Mouse (Mus musculus) E14TG2a.4 (cell line): ENCODE data around the gene Pax5.
A peak's percentile ranks its signal among the peaks of the same experiment; 100 is the strongest.

Experiments
- H3K27me3 ChIP-seq: 2 replicates; pipeline ENCODE4 v1.6.1; 2014; ENCODE audit warnings: low read length, control low read depth; ENCODE audit not compliant: insufficient read depth
- H3K36me3 ChIP-seq: 2 replicates; pipeline ENCODE4 v1.6.1; 2014; ENCODE audit warnings: low read length, control low read depth; ENCODE audit not compliant: insufficient read depth
- H3K4me1 ChIP-seq: replicated peaks from 2 replicates; pipeline ENCODE4 v1.6.1; 2014; ENCODE audit warnings: low read depth, low read length, control low read depth
- H3K4me3 ChIP-seq: replicated peaks from 2 replicates; pipeline ENCODE4 v1.5.1; 2014; ENCODE audit warnings: mild to moderate bottlenecking, low read length
- H3K9me3 ChIP-seq: 2 replicates; pipeline ENCODE4 v1.6.1; 2014; ENCODE audit warnings: low read length, control low read depth
- CTCF ChIP-seq: conservative IDR thresholded peaks from 2 replicates; pipeline ENCODE4 v1.5.1; 2014; ENCODE audit warnings: low read length
- NANOG ChIP-seq: IDR thresholded peaks from 2 replicates; pipeline ENCODE4 v1.6.1; 2014; ENCODE audit warnings: borderline replicate concordance, low read length, mixed read lengths
- POU5F1 ChIP-seq: IDR thresholded peaks from 2 replicates; pipeline ENCODE4 v1.6.1; 2014; ENCODE audit warnings: low read length, borderline replicate concordance

Pax5 gene

DNA sequence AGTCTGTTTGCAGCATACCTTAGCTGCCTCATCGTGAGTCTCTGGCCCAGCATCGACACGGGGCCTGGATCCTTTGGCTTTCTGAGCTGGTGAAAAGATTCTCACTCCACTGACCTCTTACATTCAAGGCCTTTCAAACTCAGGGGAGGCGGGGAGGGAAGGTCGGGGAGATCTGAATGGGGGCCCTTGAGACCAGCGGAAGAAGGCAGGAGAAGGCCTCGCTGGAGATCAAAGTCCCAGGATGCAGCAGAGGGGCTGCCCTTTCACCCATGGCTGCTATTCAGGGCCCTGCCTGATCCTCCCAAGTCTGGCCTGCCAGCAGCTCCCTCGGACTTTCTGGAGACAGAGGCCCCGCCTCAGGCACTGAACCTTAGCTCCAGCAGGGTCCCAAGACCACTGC is 36.6 kb downstream of the Pax5 start:
- no peaks in the 10 kb centered on the region for H3K9me3 ChIP-seq

DNA sequence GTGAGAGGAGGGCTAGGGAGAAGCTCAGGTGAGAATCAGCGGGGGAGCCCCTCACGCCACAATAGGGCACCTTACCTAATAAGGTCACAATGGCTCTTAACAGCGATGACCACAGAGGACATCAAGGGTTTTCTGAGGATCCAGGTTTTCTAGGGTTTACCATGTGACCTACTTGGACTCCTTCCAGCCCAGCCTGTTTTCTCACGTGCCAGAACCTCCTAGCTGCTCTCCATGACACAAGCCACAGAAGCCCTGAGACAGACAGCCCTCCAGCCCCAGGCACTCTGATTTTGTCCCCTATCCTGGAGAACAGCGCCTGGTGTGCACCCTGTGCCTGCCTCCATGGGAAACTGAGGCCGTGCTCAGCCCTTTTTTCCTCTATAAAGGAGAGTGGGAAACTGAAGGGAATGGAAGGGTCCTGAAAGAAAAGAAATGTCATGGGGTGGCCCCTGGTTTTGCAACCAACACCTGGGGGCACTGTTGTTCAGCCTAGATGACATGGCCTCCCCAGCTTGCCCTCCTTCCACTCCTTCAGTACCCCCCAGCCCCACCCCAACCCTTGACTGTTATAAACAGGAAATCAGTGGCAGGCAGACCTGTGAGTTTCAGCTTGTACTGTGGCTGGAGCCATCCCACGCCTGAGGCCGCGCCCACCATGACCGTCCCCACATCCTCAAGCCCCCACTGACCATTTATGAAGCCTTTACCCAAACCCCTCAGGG is 37.9 kb downstream of the Pax5 start:
- TF ChIP-seq POU5F1 (no peak), CTCF (no peak), NANOG (no peak)
- Histone ChIP-seq H3K9me3 (no peaks in the 10 kb centered on the region), H3K4me1 (peaks cover 15% of the 10 kb centered on the region), H3K4me3 (no peak overlapping the region), H3K36me3 (no peaks in the 10 kb centered on the region), H3K27me3 (peaks cover 59% of the 10 kb centered on the region)

More for the DNA sequence above, 36.6 kb downstream of the Pax5 start:
- no peak for TF ChIP-seq POU5F1
- TF ChIP-seq CTCF, result no peak
- no peak for TF ChIP-seq NANOG
- Histone ChIP-seq H3K4me3 (no peak overlapping the region), H3K4me1 (peaks cover 2% of the 10 kb centered on the region), H3K36me3 (no peaks in the 10 kb centered on the region), H3K27me3 (peaks cover 50% of the 10 kb centered on the region)

DNA sequence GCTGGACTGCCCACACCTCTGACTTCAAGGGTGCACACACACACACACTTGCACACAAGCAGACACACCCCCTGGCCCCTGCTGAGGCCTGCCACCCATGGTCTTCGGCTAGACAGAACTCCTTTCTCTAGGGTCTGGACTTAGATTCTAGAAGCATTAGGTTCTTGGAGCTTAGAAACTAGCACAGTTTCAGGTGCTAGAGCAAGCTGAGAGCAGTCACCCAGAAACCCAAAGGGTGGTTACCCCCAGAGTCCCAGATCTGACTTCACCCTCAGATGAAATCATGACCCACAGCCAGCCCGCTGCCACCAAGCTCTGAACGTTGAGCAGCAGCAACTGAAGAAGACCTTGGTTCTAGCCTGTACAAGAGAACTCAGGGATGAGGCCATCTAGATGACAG is 38.8 kb downstream of the Pax5 start:
- no peaks in the 10 kb centered on the region for H3K9me3 ChIP-seq
- H3K36me3 ChIP-seq, result no peaks in the 10 kb centered on the region
- H3K4me1 ChIP-seq, result peaks cover 24% of the 10 kb centered on the region
- peaks cover 58% of the 10 kb centered on the region for H3K27me3 ChIP-seq
- H3K4me3 ChIP-seq, result no peak overlapping the region
- TF ChIP-seq POU5F1 (no peak), CTCF (no peak), NANOG (no peak)

DNA sequence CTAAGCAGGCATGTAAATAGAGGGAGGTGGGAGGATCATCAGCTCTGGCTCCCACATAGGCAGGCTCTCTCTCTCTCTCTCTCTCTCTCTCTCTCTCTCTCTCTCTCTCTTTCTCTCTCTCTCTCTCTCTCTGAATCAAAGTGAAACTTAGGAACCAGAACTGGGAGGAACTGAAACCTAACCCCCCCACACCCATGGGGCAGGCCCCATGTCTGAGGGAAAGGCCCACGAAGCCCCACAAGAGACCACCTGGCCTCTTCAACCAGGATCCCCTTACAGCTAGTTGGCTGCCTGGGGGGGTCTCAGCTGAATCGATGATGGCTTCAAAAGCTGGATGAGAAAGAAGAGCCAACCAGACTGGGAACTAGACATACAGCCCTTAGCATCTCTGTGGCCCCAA is 39.3 kb downstream of the Pax5 start:
- peaks cover 28% of the 10 kb centered on the region for H3K4me1 ChIP-seq
- no peak overlapping the region for H3K4me3 ChIP-seq
- no peaks in the 10 kb centered on the region for H3K36me3 ChIP-seq
- no peaks in the 10 kb centered on the region for H3K9me3 ChIP-seq
- peaks cover 58% of the 10 kb centered on the region for H3K27me3 ChIP-seq
- no peak for TF ChIP-seq POU5F1
- no peak for TF ChIP-seq NANOG
- no peak for TF ChIP-seq CTCF

DNA sequence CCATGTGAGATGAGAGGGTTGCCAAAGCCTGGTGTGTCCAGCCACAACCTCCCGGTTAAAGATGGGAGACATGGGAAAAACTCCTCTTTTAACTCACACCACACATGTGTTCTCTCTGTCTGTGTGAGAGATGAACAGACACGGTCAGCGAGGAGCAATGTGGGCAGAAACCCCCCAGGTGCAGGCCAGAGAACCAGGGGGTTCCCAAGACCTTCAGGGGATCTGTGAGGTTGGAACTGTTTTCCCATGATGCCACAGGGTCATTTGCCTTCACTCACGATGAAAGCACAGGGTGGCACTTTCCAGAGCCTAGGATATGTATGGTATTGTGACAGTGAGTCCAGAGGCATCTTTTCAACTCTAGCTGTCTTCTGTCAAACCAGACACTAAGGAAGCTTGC is 39.9 kb downstream of the Pax5 start:
- H3K36me3 ChIP-seq, result no peaks in the 10 kb centered on the region
- H3K9me3 ChIP-seq, result no peaks in the 10 kb centered on the region
- peaks cover 32% of the 10 kb centered on the region for H3K4me1 ChIP-seq
- peaks cover 64% of the 10 kb centered on the region for H3K27me3 ChIP-seq
- TF ChIP-seq NANOG (no peak), CTCF (no peak), POU5F1 (no peak)
- no peak overlapping the region for H3K4me3 ChIP-seq

DNA sequence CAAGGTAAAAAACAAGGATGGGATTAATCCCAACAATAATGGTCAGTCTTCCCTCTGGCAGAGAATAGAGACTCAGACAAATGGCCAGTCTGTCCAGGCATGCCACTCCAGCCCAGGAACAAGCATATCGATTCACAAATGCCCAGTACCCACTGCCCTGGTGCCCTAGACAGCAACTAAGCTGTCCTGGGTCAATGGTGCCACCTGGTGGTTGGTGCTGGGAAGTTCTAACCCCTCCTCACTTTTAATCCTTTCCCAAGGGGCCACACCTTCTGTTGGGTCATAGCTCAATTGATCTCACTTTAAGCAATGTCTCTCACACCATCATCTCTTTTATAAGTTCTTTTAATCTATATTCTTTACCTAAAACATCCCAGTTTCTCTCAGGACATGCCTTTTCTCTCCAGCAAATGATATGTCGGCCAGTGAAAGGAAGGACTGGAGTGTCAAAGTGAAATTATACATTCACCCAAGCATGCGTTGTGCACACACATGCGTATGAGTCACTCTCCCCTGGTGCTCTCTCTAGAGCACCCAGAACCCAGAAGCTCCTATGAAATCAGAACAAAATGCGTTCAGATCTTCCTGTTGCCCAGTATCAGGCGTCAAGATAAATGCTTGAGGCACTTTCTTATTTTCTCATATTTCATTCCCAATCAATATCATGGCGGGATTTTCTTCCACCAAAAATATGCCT is 40.7 kb downstream of the Pax5 start:
- Histone ChIP-seq H3K9me3 (no peaks in the 10 kb centered on the region), H3K27me3 (peaks cover 72% of the 10 kb centered on the region), H3K4me3 (no peak overlapping the region), H3K36me3 (no peaks in the 10 kb centered on the region), H3K4me1 (peaks cover 39% of the 10 kb centered on the region)
- TF ChIP-seq CTCF (peak; percentile 72), POU5F1 (no peak)

DNA sequence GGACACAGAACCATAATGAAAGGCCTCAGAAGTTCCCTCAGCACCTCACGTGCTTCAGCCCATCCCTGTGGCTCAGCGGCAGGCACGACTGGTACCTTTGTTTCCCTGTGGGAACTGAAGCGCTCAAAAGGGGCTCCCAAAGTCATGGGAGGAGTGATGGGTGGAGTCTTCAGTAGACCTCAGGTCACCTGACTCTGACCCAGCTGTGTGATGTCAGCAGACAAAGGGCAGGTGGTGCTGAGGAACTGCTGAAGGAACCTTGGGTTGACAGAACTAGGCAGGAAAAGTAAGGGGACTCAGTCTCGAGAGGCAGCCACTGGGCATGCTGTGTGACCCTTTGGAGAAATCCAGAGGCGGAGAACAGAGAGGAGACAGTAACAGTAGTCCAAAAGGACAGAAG is 41.7 kb downstream of the Pax5 start:
- Histone ChIP-seq H3K4me3 (no peak overlapping the region), H3K36me3 (no peaks in the 10 kb centered on the region)
- TF ChIP-seq NANOG (no peak), POU5F1 (no peak), CTCF (no peak)

DNA sequence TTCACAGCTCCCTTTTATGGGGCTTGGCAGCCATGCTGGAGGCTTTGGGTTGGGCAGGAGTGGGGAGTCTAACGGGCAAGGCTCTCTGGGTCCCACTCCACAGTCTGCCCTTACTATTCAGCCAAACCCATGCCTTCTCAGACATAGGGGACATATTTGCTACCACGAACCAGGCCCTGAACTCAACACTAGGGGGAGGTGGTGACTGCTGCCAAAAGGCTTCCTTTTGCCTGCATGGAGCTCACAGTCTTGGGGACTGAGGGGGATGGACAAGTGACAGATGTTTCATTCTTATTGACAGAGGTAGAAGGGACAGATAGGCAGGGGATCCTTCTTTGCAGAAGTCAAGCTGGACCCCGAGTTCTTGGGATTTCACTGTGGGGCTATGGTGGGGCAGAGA is 42.1 kb downstream of the Pax5 start:
- Histone ChIP-seq H3K36me3 (no peaks in the 10 kb centered on the region), H3K4me1 (peaks cover 48% of the 10 kb centered on the region), H3K27me3 (peaks cover 77% of the 10 kb centered on the region), H3K4me3 (no peak overlapping the region), H3K9me3 (no peaks in the 10 kb centered on the region)
- TF ChIP-seq POU5F1 (no peak), NANOG (no peak), CTCF (peak; percentile 18; the same call in 1 of the 2 replicates)

More for the DNA sequence above, 41.7 kb downstream of the Pax5 start:
- Histone ChIP-seq H3K4me1 (peaks cover 44% of the 10 kb centered on the region), H3K27me3 (peaks cover 76% of the 10 kb centered on the region), H3K9me3 (no peaks in the 10 kb centered on the region)
